ENCODE assay signal across 8 mouse cellular contexts in the genomic region with DNA sequence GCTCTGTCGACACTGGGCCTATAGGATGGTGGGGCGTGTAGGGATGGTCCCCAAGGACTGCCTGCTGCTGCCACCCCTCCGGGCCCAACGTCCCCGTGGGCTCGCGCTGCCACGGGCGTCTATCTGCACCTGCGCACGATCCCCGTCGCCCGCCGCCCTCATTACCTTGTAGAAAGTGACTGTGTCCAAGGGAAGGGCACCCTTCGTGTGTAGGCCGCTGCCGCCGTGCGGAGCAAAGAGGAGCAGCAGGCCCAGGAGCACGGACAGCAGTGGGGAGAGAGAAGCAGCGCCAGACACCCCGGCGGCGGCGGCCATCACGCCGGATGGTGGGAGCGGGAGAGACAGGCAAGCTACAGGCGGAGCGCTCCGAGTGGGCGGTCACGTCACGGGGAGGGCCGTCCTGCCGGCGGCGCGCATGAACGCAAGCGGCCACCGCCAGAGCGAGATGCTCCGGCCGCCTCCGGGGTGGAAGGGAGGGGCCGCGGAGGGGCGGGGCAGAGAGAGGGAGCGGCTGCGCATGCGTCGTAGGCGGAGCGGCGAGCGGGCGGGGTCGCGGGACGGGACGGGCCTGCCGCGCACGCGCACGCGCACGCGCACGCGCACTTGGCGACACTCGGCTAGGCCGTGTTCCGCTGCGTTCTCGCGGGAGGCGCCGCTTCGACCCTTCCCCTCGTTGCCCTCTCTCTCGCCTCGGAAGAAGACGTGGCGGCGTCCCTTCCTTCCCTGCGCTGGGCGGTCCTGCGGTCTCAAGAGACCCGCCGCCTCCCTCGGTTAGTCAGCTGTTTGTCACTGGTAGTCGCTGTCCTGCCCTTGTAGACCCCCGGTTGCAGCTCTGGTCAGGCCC. TPM values are rescaled to one million over a fixed set of nuclear protein-coding genes. Genes with fewer than 3 reads are reported as not detected.
A peak's percentile ranks its signal among the peaks of the same experiment; 100 is the strongest.
DNase-seq lines count a peak whose midpoint lies in the region; ATAC-seq and TF ChIP-seq lines count a peak whose summit lies in the region.

A gene (minus strand): TSS at position 481 of the 844 bp plus-strand sequence.

- peak; percentile 94 for ATAC-seq in activated CD4-positive, CD25-positive, alpha-beta regulatory T cell, adult 4 months
- peak; percentile 81 for ATAC-seq in megakaryocyte progenitor cell, adult 5-6 weeks (replicated peaks; ENCODE audit: poor library complexity)

- H3K4me1 ChIP-seq in cortical plate, adult 2 months (ENCODE audit: control insufficient read depth, insufficient read depth, low read length), result 0 out of 2 replicates have a peak, but pooled peaks cover 1% of the 10 kb centered on the region

- TF ChIP-seq CTCF in cortical plate, adult 2 months (IDR thresholded peaks at IDR 0.05; ENCODE audit: extremely low read depth, insufficient read depth, low read length), result no peak

- H3K4me3 ChIP-seq in cortical plate, adult 2 months (ENCODE audit: insufficient read depth, low read length), result peak within 1 kb of the TSS; percentile 84

- peak; percentile 100 for DNase-seq in gastrocnemius, postnatal 10 days
- DNase-seq in induced T-regulatory cell, adult 2 months (ENCODE audit: low read depth), result peak; percentile 98
- DNase-seq in left cerebral cortex, adult 9 months (ENCODE audit: low spot score in 2 of 2), result peak; percentile 95 to 97
- peak; percentile 99 for DNase-seq in right cerebral cortex, postnatal 14 days
- peak; percentile 98 to 99 for DNase-seq in urinary bladder, postnatal 36 days (ENCODE audit: low spot score in 2 of 2)

- peak; percentile 91 for TF ChIP-seq POLR2A in cortical plate, adult 2 months (IDR thresholded peaks at IDR 0.05; ENCODE audit: extremely low read depth, insufficient read depth, low read length)

- peak within 1 kb of the TSS; percentile 96 for H3K27ac ChIP-seq in cortical plate, adult 2 months (ENCODE audit: insufficient read depth, low read length)

RNA-seq across cellular contexts. Expression of the gene that starts here (rescaled TPM):
- 10 to 100 TPM; 58.4 to 80.5 TPM for polyA plus RNA-seq in activated CD4-positive, CD25-positive, alpha-beta regulatory T cell, adult 4 months (2017; shearing (Covaris generic))
- 92.1 and 101 TPM in 2 replicates for polyA plus RNA-seq in cortical plate, adult 2 months (2012; rRNA removed)
- 10 to 100 TPM; 70.3 to 80.6 TPM for total RNA-seq in gastrocnemius, postnatal 10 days (2021)
- total RNA-seq in megakaryocyte progenitor cell, adult 5-6 weeks (2015), result 225 and 238 TPM in 2 replicates
- 1,016 and 1,033 TPM in 2 replicates for total RNA-seq in megakaryocyte progenitor cell, adult 5-6 weeks (2017)

Comparison
In these comparisons a context has a peak if more than half of its experiments do, and no peak if none do; other contexts are left out.
1. Peak in every context shown above with its lines: DNase-seq, ATAC-seq, H3K4me3 ChIP-seq and H3K27ac ChIP-seq.